Mouse (Mus musculus) forebrain, embryonic 15.5 days (tissue): ENCODE measurements around the gene Fam53b. TPM values are rescaled to one million over a fixed set of nuclear protein-coding genes. Genes with fewer than 3 reads are reported as not detected.
A peak's percentile ranks its signal among the peaks of the same experiment; 100 is the strongest.

Source experiments
- ATAC-seq: fragments of 200-750 bp; cut with Nextera tagmentation; replicated peaks from 2 replicates; pipeline ENCODE4 v1.8.0; 2017; ENCODE audit warnings: mild to moderate bottlenecking, moderate TSS enrichment, moderate library complexity
- H3K27ac ChIP-seq: fragments of 300-500 bp; sonication (generic); replicated peaks from 2 replicates; pipeline ENCODE4 v1.5.1; 2015; ENCODE audit warnings: mild to moderate bottlenecking, inconsistent platforms
- H3K27me3 ChIP-seq: fragments of 300-500 bp; sonication (generic); 2 replicates; pipeline ENCODE4 v1.6.1; 2015; ENCODE audit warnings: inconsistent platforms
- H3K36me3 ChIP-seq: fragments of 300-500 bp; sonication (generic); 2 replicates; pipeline ENCODE4 v1.6.1; 2015; ENCODE audit warnings: mild to moderate bottlenecking, inconsistent platforms
- H3K4me1 ChIP-seq: fragments of 300-500 bp; sonication (generic); 2 replicates; pipeline ENCODE4 v1.6.1; 2015; ENCODE audit warnings: inconsistent platforms
- H3K4me2 ChIP-seq: fragments of 300-500 bp; sonication (generic); replicated peaks from 2 replicates; pipeline ENCODE4 v1.6.1; 2015; ENCODE audit warnings: mild to moderate bottlenecking, inconsistent platforms
- H3K4me3 ChIP-seq: fragments of 300-500 bp; sonication (generic); 2 replicates; pipeline ENCODE4 v1.5.1; 2015; ENCODE audit warnings: mild to moderate bottlenecking, inconsistent platforms
- H3K9ac ChIP-seq: fragments of 300-500 bp; sonication (generic); replicated peaks from 2 replicates; pipeline ENCODE4 v1.6.1; 2015; ENCODE audit warnings: mild to moderate bottlenecking, inconsistent platforms
- H3K9me3 ChIP-seq: fragments of 300-500 bp; sonication (generic); 2 replicates; pipeline ENCODE4 v1.6.1; 2016; ENCODE audit warnings: inconsistent platforms
- WGBS: fragments of 180-500 bp; shearing (Covaris S2); methylation state at CpG from one replicate; pipeline ENCODE4 v1.1.7; 2015; ENCODE audit warnings: mixed read lengths; 5-methylcytosine and 5-hydroxymethylcytosine counted together
- polyA plus RNA-seq: library from polyadenylated mRNA; unstranded; fragments of >200 nt; fragmentation: Nextera tagmentation; extraction: Ambion mirVana; gene quantifications from 2 replicates; pipeline ENCODE4 v1.2.1, GENCODE M21; 2015

Gene Fam53b
- 27.8 and 34.8 TPM in 2 replicates for polyA plus RNA-seq

DNA sequence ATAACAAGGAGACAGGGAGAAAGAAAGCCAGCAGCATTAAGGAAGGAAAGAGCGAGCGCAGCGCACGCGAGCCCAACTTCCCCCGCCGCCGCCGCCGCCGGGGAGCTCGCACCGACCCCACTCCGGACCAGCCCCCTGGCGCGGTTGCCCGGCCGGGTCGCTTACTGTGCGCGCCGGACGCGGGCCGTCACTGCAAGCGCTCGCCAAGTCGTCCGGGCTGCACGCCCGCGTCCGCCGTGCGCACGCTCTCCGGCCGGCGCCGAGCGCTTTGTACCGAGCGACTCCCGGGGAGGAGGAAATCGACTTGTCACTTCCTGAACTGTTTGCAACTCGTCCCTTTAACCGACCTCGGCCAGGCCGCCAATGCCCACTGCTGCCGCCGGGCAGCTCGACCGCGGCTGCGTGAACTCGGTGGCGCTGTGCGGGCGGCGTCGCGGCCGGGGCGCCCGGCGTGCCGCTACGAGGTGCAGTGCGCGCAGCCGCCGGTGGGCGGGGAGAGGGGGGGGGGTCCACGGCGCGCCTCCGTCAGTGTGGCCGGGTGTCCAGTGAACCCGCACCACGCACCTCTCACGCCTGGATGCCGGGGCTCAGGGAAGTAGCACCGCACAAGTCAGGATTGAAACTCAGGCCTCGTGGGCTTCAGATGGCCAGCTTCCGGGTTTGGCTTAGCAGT lies at the start of gene Fam53b:
Gene Fam53b, minus strand, starts transcription at position 471 of the 673 bp plus-strand sequence.
- peaks cover 60% of the 10 kb centered on the region for H3K4me1 ChIP-seq

DNA sequence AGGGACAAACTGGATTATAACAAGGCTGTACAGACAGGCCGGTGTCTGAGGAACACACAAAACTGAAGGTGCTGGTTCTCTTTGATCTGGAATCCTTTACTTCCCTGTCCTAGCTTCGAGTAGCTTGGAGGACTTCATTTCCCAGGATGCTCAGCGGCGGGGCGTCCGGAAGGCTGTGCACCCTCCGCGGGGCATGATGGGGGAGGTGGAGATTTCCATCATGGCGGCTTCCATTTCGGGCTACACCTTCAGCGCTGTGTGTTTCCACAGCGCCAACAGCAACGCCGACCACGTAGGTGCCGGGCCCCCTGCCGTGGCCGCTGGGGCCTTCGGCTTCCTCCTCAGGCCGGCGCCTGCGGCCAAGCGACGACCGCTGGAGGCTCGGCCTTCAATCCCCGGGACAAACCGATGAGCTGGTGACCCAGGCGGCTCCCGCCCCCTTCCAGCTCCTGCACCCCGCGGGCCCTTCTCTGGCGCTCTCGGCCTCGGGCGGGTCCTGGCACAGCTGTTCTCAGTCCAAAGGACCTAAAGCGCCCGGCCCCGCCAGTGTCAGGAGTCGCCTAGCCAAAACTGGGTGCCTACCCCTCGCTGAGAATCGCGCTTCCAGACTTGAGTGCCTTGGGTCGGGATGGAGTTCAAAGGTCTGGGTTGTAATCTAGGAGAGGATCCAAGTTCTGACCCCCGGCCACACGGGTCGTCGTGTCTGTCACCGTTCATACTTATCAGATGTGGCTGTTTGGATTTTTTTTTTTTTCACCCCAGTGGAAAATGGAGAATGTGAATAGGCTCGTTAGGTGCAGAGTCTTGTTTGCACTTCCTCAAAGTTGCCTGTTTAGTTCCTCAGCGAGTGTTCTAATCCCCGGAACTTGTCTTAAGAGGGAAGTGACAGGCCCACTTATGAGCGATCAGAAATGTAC lies 45.6 kb upstream of the Fam53b start, which contains the start of gene Abraxas2:
Gene Abraxas2, plus strand, starts transcription at position 184 of the 917 bp plus-strand sequence.
- Histone ChIP-seq H3K4me2 (peak within 1 kb of the TSS; percentile 70), H3K9me3 (no peaks in the 10 kb centered on the region), H3K36me3 (no peaks in the 10 kb centered on the region), H3K27me3 (no peaks in the 10 kb centered on the region), H3K4me3 (peak within 1 kb of the TSS; percentile 94), H3K27ac (peak within 1 kb of the TSS; percentile 80), H3K4me1 (peaks cover 17% of the 10 kb centered on the region), H3K9ac (peak within 1 kb of the TSS; percentile 91)
- WGBS = 1% methylated on average over 53 of the region's 53 CpGs
- peak; percentile 97 for ATAC-seq

More for the DNA sequence above, at the start of gene Fam53b:
- Histone ChIP-seq H3K27me3 (no peaks in the 10 kb centered on the region), H3K27ac (peak within 1 kb of the TSS; percentile 92), H3K9ac (peak within 1 kb of the TSS; percentile 80), H3K36me3 (no peaks in the 10 kb centered on the region), H3K4me3 (peak within 1 kb of the TSS; percentile 80), H3K4me2 (peak within 1 kb of the TSS; percentile 76), H3K9me3 (no peaks in the 10 kb centered on the region)
- ATAC-seq = peak; percentile 49
- under 1% methylated on average over 84 of the region's 85 CpGs for WGBS

DNA sequence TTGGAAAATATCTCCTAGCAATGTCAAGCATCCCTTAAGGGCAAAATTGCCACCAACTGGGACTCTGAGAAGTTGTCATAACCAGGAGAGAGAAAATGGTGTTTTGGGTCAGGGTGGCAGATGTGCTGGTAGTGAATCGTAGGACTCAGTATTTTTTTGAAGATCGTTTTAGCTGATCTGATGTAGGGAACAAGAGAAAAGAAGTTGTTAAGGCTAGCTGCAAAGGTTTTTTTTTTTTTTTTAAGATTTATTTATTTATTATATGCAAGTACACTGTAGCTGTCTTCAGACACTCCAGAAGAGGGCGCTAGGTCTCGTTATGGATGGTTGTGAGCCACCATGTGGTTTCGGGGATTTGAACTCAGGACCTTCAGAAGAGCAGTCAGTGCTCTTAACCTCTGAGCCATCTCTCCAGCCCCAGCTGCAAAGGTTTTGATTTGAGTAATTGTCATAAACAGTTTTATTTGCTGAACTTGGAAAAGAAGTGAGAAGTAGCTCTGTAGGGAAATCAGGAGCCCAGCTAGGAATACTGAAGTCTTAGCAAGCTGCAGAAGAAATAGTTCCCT lies 44.4 kb upstream of the Fam53b start:
- WGBS = 71% methylated on average over 5 of the region's 5 CpGs
- Histone ChIP-seq H3K27me3 (no peaks in the 10 kb centered on the region), H3K4me2 (no peak overlapping the region), H3K4me3 (no peak overlapping the region), H3K27ac (no peak overlapping the region), H3K9me3 (no peaks in the 10 kb centered on the region), H3K4me1 (peaks cover 17% of the 10 kb centered on the region), H3K36me3 (no peaks in the 10 kb centered on the region), H3K9ac (no peak overlapping the region)
- no peak for ATAC-seq

- Histone ChIP-seq H3K4me2 (no peak overlapping the region), H3K4me3 (no peak overlapping the region), H3K9ac (no peak overlapping the region), H3K27ac (no peak overlapping the region), H3K36me3 (no peaks in the 10 kb centered on the region), H3K4me1 (peaks cover 29% of the 10 kb centered on the region), H3K27me3 (no peaks in the 10 kb centered on the region), H3K9me3 (no peaks in the 10 kb centered on the region)
- 75% methylated on average over 1 of the region's 1 CpGs for WGBS
- no peak for ATAC-seq
Observed at GRCm38 (mm10) chr7:132856083-132856482, 42.4 kb upstream of the Fam53b start.

DNA sequence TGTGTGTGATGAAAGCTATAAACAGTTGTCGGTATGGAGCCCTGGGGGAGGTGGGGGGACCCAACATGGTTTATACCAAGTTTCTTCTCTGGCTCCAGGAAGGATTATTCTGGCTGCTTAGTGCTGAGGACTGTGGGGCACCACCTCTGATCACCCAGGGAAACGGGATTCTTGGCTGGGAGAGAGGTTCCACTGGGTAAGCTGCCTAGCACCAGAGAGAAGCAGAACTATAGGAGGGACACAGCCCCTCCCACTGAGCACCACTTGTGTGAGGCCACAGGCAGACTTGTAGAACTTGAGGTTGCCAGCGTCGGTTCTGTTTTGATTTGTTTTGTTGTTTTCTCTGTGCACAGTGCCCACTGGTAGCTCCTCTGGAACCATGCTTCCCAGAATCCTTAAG lies 40.3 kb upstream of the Fam53b start:
- Histone ChIP-seq H3K4me2 (no peak overlapping the region), H3K27ac (no peak overlapping the region), H3K4me3 (no peak overlapping the region), H3K9ac (no peak overlapping the region), H3K36me3 (peaks cover 13% of the 10 kb centered on the region), H3K4me1 (peaks cover 24% of the 10 kb centered on the region), H3K9me3 (no peaks in the 10 kb centered on the region), H3K27me3 (no peaks in the 10 kb centered on the region)
- no peak for ATAC-seq
- WGBS = 63% methylated on average over 4 of the region's 4 CpGs

GRCm38 (mm10) chr7:132853361-132853760 lies 39.7 kb upstream of the Fam53b start:
- Histone ChIP-seq H3K9ac (no peak overlapping the region), H3K27ac (no peak overlapping the region), H3K4me1 (peaks cover 19% of the 10 kb centered on the region), H3K4me2 (no peak overlapping the region), H3K27me3 (no peaks in the 10 kb centered on the region), H3K4me3 (no peak overlapping the region), H3K9me3 (no peaks in the 10 kb centered on the region), H3K36me3 (peaks cover 19% of the 10 kb centered on the region)
- no peak for ATAC-seq
- 73% methylated on average over 6 of the region's 6 CpGs for WGBS

GRCm38 (mm10) chr7:132852173-132852844 lies 38.6 kb upstream of the Fam53b start, which contains the start of gene Eef1akmt2:
TSS of gene Eef1akmt2 (minus strand) at chr7:132852673.
- H3K4me2 ChIP-seq = peak within 1 kb of the TSS; percentile 61
- peaks cover 28% of the 10 kb centered on the region for H3K36me3 ChIP-seq
- WGBS = under 1% methylated on average over 36 of the region's 37 CpGs
- H3K4me3 ChIP-seq = peak within 1 kb of the TSS; percentile 75
- H3K27ac ChIP-seq = peak within 1 kb of the TSS; percentile 98
- no peaks in the 10 kb centered on the region for H3K27me3 ChIP-seq
- peak; percentile 96 for ATAC-seq
- H3K4me1 ChIP-seq = peaks cover 19% of the 10 kb centered on the region
- H3K9ac ChIP-seq = peak within 1 kb of the TSS; percentile 92
- no peaks in the 10 kb centered on the region for H3K9me3 ChIP-seq

DNA sequence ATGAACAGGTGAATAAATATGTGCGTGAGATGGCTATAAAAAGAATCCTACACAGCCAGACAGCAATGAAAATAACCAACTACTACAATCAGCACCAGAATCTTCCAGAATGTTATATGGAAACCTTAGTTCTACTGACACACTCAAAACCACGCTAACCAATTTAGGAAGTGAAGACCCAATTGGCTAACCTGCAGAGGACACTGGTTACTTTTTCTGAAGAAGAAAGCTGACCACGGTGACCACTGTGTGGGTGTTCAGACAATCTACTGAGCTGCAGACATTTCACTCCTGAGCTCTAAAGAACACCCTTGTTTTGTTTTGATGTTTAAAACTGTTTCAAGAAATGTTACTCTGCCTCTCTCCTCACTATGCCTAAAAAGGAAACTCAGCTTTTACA lies 29.5 kb upstream of the Fam53b start:
- no peak for ATAC-seq
- Histone ChIP-seq H3K9me3 (no peaks in the 10 kb centered on the region), H3K27ac (no peak overlapping the region), H3K4me2 (no peak overlapping the region), H3K27me3 (no peaks in the 10 kb centered on the region), H3K36me3 (peaks cover 46% of the 10 kb centered on the region), H3K9ac (no peak overlapping the region), H3K4me3 (no peak overlapping the region), H3K4me1 (no peaks in the 10 kb centered on the region)
- 92% methylated on average over 3 of the region's 3 CpGs for WGBS

DNA sequence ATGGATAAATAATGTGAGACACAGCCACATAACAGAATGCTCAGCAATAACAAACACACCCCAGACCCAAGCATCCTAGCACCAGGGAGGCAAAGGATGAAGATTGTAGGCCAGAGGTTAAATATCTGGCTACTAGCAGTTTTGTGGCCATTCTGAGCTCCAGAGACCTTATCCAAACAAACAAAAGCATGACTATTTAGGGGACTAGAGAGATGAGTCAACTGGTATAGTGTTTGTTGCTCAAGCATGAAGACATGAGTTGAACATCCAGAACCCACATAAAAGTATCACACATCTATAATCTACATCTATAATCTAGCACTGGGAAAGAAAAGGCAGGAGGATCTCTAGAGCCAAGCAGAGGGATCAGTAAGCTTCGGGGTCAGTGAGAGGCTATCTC lies 28.8 kb upstream of the Fam53b start:
- Histone ChIP-seq H3K9ac (no peak overlapping the region), H3K27ac (no peak overlapping the region), H3K4me3 (no peak overlapping the region), H3K4me1 (no peaks in the 10 kb centered on the region), H3K4me2 (no peak overlapping the region), H3K27me3 (no peaks in the 10 kb centered on the region), H3K36me3 (peaks cover 41% of the 10 kb centered on the region), H3K9me3 (no peaks in the 10 kb centered on the region)
- ATAC-seq = no peak
- WGBS = 97% methylated on average over 1 of the region's 1 CpGs

DNA sequence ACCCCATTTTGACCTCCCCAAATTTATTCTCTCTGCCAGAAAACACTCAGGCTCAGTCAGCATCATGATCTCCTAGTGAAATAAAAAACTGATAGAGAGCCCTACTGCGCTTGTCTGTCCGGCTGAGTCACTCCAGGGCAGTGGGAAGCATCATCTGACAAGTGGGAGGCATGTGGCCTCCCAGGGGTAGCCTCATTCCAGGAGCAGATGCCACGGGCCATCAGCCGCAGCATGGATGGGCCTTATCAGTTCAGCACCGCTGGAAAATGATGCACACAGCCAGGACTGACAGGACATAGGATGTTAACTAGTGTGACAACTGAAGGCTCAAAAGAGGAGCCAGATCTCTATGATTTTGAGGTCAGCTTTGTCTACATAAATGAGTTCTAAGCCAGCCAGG lies 27.6 kb upstream of the Fam53b start:
- 90% methylated on average over 5 of the region's 5 CpGs for WGBS
- H3K27me3 ChIP-seq = no peaks in the 10 kb centered on the region
- ATAC-seq = no peak
- H3K4me1 ChIP-seq = no peaks in the 10 kb centered on the region
- H3K27ac ChIP-seq = no peak overlapping the region
- H3K4me3 ChIP-seq = no peak overlapping the region
- no peak overlapping the region for H3K9ac ChIP-seq
- peaks cover 37% of the 10 kb centered on the region for H3K36me3 ChIP-seq
- no peak overlapping the region for H3K4me2 ChIP-seq
- no peaks in the 10 kb centered on the region for H3K9me3 ChIP-seq

GRCm38 (mm10) chr7:132830955-132831354 lies 17.3 kb upstream of the Fam53b start:
- Histone ChIP-seq H3K36me3 (peaks cover 42% of the 10 kb centered on the region), H3K27me3 (no peaks in the 10 kb centered on the region), H3K4me1 (no peaks in the 10 kb centered on the region), H3K9me3 (no peaks in the 10 kb centered on the region), H3K27ac (no peak overlapping the region), H3K9ac (no peak overlapping the region), H3K4me2 (no peak overlapping the region), H3K4me3 (no peak overlapping the region)
- WGBS = 35% methylated on average over 4 of the region's 4 CpGs
- ATAC-seq = no peak
